Mouse (Mus musculus) adrenal gland, adult (tissue): ENCODE data around the gene Extl2.
A peak's percentile ranks its signal among the peaks of the same experiment; 100 is the strongest.

Experiments used
- DNase-seq, 2 experiments: peaks; one replicate each; pipeline ENCODE4 v3.0.0; 2022 to 2023; ENCODE audit warnings: low spot score in 1 of 2; ENCODE audit not compliant: inconsistent age in 2 of 2

The Extl2 gene

GRCm38 (mm10) chr3:116006978-116007940 lies at the start of gene Extl2, which contains the start of gene Slc30a7:
TSS of gene Extl2 (plus strand) at chr3:116007462.
TSS of gene Slc30a7 (minus strand) at chr3:116007406.
- DNase-seq = peak; percentile 88 to 96

- no peak for DNase-seq
Measured at GRCm38 (mm10) chr3:115961311-115962027, 45.8 kb upstream of the Extl2 start.

- no peak for DNase-seq
Measured at GRCm38 (mm10) chr3:115962028-115962415, 45.2 kb upstream of the Extl2 start.

- no peak for DNase-seq
Measured at GRCm38 (mm10) chr3:115963597-115963996, 43.7 kb upstream of the Extl2 start.

GRCm38 (mm10) chr3:115964071-115964470 lies 43.2 kb upstream of the Extl2 start:
- no peak for DNase-seq

GRCm38 (mm10) chr3:115968745-115969530 lies 38.3 kb upstream of the Extl2 start:
- peak; percentile 8 to 62 for DNase-seq

GRCm38 (mm10) chr3:115971045-115971785 lies 36.0 kb upstream of the Extl2 start:
- no peak for DNase-seq

- no peak for DNase-seq
Measured at GRCm38 (mm10) chr3:115971891-115972646, 35.2 kb upstream of the Extl2 start.

GRCm38 (mm10) chr3:115974228-115974627 lies 33.0 kb upstream of the Extl2 start:
- no peak for DNase-seq

GRCm38 (mm10) chr3:115974995-115975394 lies 32.3 kb upstream of the Extl2 start:
- no peak for DNase-seq

GRCm38 (mm10) chr3:115979000-115979399 lies 28.3 kb upstream of the Extl2 start:
- DNase-seq = peak in 1 of 2 experiments; percentile 33

- DNase-seq = no peak
Measured at GRCm38 (mm10) chr3:115983217-115983616, 24.0 kb upstream of the Extl2 start.

GRCm38 (mm10) chr3:115984653-115985052 lies 22.6 kb upstream of the Extl2 start:
- DNase-seq = peak in 1 of 2 experiments; percentile 57

GRCm38 (mm10) chr3:115985183-115985892 lies 21.9 kb upstream of the Extl2 start:
- DNase-seq = peak; percentile 33 to 82

- DNase-seq = peak in 1 of 2 experiments; percentile 45
Measured at GRCm38 (mm10) chr3:115992103-115992502, 15.2 kb upstream of the Extl2 start.

- no peak for DNase-seq
Measured at GRCm38 (mm10) chr3:115992588-115992987, 14.7 kb upstream of the Extl2 start.

GRCm38 (mm10) chr3:115993025-115993424 lies 14.2 kb upstream of the Extl2 start:
- DNase-seq = no peak

GRCm38 (mm10) chr3:115996929-115997328 lies 10.3 kb upstream of the Extl2 start:
- peak in 1 of 2 experiments; percentile 40 for DNase-seq
